13 mouse cellular contexts compared by ENCODE assay signal in the genomic region with DNA sequence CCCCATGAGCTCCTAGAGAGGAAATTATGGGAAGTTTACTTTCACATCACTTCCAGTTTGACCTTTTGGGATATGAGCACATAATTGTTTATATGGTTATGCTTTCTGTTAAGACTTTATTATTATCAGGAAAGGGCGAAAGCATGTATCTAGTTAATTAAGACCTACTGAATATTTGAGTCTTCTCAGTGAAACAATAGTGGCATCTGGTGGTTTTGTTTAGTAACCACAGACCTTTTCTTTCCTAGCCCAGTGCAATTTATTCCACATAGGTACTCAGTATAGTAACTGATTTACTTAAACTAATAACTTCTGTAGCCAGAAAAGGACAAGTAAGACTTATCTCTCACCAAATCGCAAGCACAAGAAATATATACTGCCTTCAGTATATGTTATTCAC. TPM values are rescaled to one million over a fixed set of nuclear protein-coding genes. Genes with fewer than 3 reads are reported as not detected.
DNase-seq lines count a peak whose midpoint lies in the region; ATAC-seq and TF ChIP-seq lines count a peak whose summit lies in the region.
"Had no signal": no experiment of that assay in that cellular context is flagged by ENCODE, and none has a peak within 500 bp of the region (broad histone marks: within the 10 kb centered on the region; RNA-seq: fewer than 3 reads in every experiment).

No protein-coding gene starts in this region.

- H3K4me1 ChIP-seq in heart, adult 2 months (ENCODE audit: control insufficient read depth, insufficient read depth, low read length) = no peaks in the 10 kb centered on the region
- no peaks in the 10 kb centered on the region for H3K4me1 ChIP-seq in lung, embryonic 14.5 days (ENCODE audit: insufficient read depth)
- H3K4me1 ChIP-seq in lung, adult 2 months (ENCODE audit: control insufficient read depth, insufficient read depth, low read length) = no peaks in the 10 kb centered on the region
- 0 out of 2 replicates have a peak, but pooled peaks cover 4% of the 10 kb centered on the region for H3K4me1 ChIP-seq in forebrain, embryonic 15.5 days
- H3K4me1 ChIP-seq: forebrain, embryonic 10.5 days; liver, embryonic 13.5 days; midbrain, embryonic 12.5 days had no signal

- H3K4me3 ChIP-seq in heart, adult 2 months = no peak overlapping the region
- H3K4me3 ChIP-seq in lung, embryonic 14.5 days (ENCODE audit: low read depth, low read length) = no peak overlapping the region
- H3K4me3 ChIP-seq in lung, adult 2 months (replicated peaks; ENCODE audit: extremely low read depth, low read depth, low read length) = no peak overlapping the region
- H3K4me3 ChIP-seq in forebrain, embryonic 15.5 days = no peak overlapping the region
- H3K4me3 ChIP-seq: forebrain, embryonic 10.5 days; liver, embryonic 13.5 days; midbrain, embryonic 12.5 days had no signal

- H3K36me3 ChIP-seq in heart, adult 2 months (ENCODE audit: control insufficient read depth, insufficient read depth, low read length) = no peaks in the 10 kb centered on the region
- no peaks in the 10 kb centered on the region for H3K36me3 ChIP-seq in lung, embryonic 14.5 days (ENCODE audit: insufficient read depth)
- no peaks in the 10 kb centered on the region for H3K36me3 ChIP-seq in forebrain, embryonic 15.5 days
- H3K36me3 ChIP-seq: forebrain, embryonic 10.5 days; liver, embryonic 13.5 days; midbrain, embryonic 12.5 days had no signal

- no peaks in the 10 kb centered on the region for H3K79me2 ChIP-seq in heart, adult 2 months (replicated peaks; ENCODE audit: control insufficient read depth, insufficient read depth, low read length)

- TF ChIP-seq CTCF in heart, adult 2 months (IDR thresholded peaks at IDR 0.05) = peak; percentile 62
- 0 out of 2 replicates have a peak, but pooled peaks have one; percentile 34 for TF ChIP-seq CTCF in lung, embryonic 14.5 days (IDR thresholded peaks at IDR 0.05; ENCODE audit: low read depth)
- TF ChIP-seq CTCF in lung, adult 2 months (IDR thresholded peaks at IDR 0.05; ENCODE audit: insufficient read depth, low read length) = no peak

- no peak for DNase-seq in heart, adult 2 months
- DNase-seq in heart, postnatal 36 days = no peak
- DNase-seq in lung, embryonic 14.5 days = peak; percentile 43
- DNase-seq in lung, adult 2 months = no peak
- no peak for DNase-seq in ovary, adult 18-20 months (ENCODE audit: low spot score)
- DNase-seq: heart, postnatal 14 days; liver, embryonic 13.5 days; spleen, adult 18-20 months had no signal

- no peak overlapping the region for H3K4me2 ChIP-seq in lung, embryonic 14.5 days
- H3K4me2 ChIP-seq in forebrain, embryonic 15.5 days (replicated peaks) = no peak overlapping the region
- H3K4me2 ChIP-seq: liver, embryonic 13.5 days; midbrain, embryonic 12.5 days had no signal

- TF ChIP-seq EP300 in heart, adult 2 months (IDR thresholded peaks at IDR 0.05; ENCODE audit: insufficient read depth, low read depth, low read length) = no peak

- no peak for TF ChIP-seq POLR2A in heart, adult 2 months (IDR thresholded peaks at IDR 0.05; ENCODE audit: insufficient read depth, low read depth, low read length)
- TF ChIP-seq POLR2A in lung, adult 2 months (IDR thresholded peaks at IDR 0.05; ENCODE audit: borderline replicate concordance, extremely low read depth, low read depth, low read length) = no peak

- H3K9me3 ChIP-seq in lung, embryonic 14.5 days (ENCODE audit: low read depth, low read length) = no peaks in the 10 kb centered on the region
- no peaks in the 10 kb centered on the region for H3K9me3 ChIP-seq in forebrain, embryonic 15.5 days
- H3K9me3 ChIP-seq: forebrain, embryonic 10.5 days; liver, embryonic 13.5 days; midbrain, embryonic 12.5 days had no signal

- 65% methylated on average over 2 of the region's 2 CpGs for WGBS in heart, adult 2 months
- 77% methylated on average over 2 of the region's 2 CpGs for WGBS in lung, embryonic 14.5 days
- 58% methylated on average over 2 of the region's 2 CpGs for WGBS in lung, adult 2 months
- WGBS in forebrain, embryonic 15.5 days = 78% methylated on average over 2 of the region's 2 CpGs

- intact Hi-C loops in heart, adult 2 months (cut with DNase I) = loop anchor here (2.0 kb wide), 1 partner anchor 94 kb away; no protein-coding TSS in a partner anchor
- intact Hi-C loops in heart, postnatal 36 days (cut with DNase I) = loop anchor here (5.0 kb wide), 1 partner anchor 94 kb away; no protein-coding TSS in a partner anchor

- no peak overlapping the region for H3K9ac ChIP-seq in heart, adult 2 months (ENCODE audit: low read depth, low read length)
- no peak overlapping the region for H3K9ac ChIP-seq in lung, embryonic 14.5 days
- H3K9ac ChIP-seq in forebrain, embryonic 15.5 days (replicated peaks) = no peak overlapping the region
- H3K9ac ChIP-seq: liver, embryonic 13.5 days; midbrain, embryonic 12.5 days had no signal

- no peaks in the 10 kb centered on the region for H3K27me3 ChIP-seq in heart, adult 2 months (ENCODE audit: control insufficient read depth, insufficient read depth, low read length)
- no peaks in the 10 kb centered on the region for H3K27me3 ChIP-seq in lung, embryonic 14.5 days (ENCODE audit: insufficient read depth, low read length)
- no peaks in the 10 kb centered on the region for H3K27me3 ChIP-seq in forebrain, embryonic 15.5 days
- H3K27me3 ChIP-seq: liver, embryonic 13.5 days; midbrain, embryonic 12.5 days had no signal

- H3K27ac ChIP-seq in heart, adult 2 months = no peak overlapping the region
- no peak overlapping the region for H3K27ac ChIP-seq in lung, embryonic 14.5 days (ENCODE audit: low read depth)
- H3K27ac ChIP-seq in forebrain, embryonic 15.5 days (replicated peaks) = no peak overlapping the region
- H3K27ac ChIP-seq: forebrain, embryonic 10.5 days; liver, embryonic 13.5 days; midbrain, embryonic 12.5 days had no signal

- ATAC-seq in lung, embryonic 14.5 days (ENCODE audit: insufficient read depth) = no peak
- ATAC-seq in CD4-positive, CD25-positive, alpha-beta regulatory T cell, adult 4 months = peak; percentile 43
- 0 out of 2 replicates have a peak, but pooled peaks have one; percentile 44 for ATAC-seq in megakaryocyte progenitor cell, adult 5-6 weeks (replicated peaks; ENCODE audit: poor library complexity)
- no peak for ATAC-seq in forebrain, embryonic 15.5 days (replicated peaks)

RNA-seq across cellular contexts. Expression of a gene that starts 29.8 kb away (rescaled TPM):
- total RNA-seq in heart, adult 2 months (2021) = 10 to 100 TPM; 46.9 to 49.8 TPM
- polyA plus RNA-seq in heart, adult 2 months (2012; rRNA removed) = 24.2 and 42.5 TPM in 2 replicates
- 10 to 100 TPM; 50.0 to 53.1 TPM for total RNA-seq in heart, postnatal 36 days (2021)
- 0.33 and 0.84 TPM in 2 replicates for polyA plus RNA-seq in lung, embryonic 14.5 days (2014; fragmentation: Nextera tagmentation; extraction: Ambion mirVana)
- 0.79 and 0.89 TPM in 2 replicates for polyA plus RNA-seq in lung, adult 2 months (2012; rRNA removed)
- polyA plus RNA-seq in CD4-positive, CD25-positive, alpha-beta regulatory T cell, adult 4 months (2017; shearing (Covaris generic)) = under 1 TPM; 0.11 to 0.27 TPM
- total RNA-seq in megakaryocyte progenitor cell, adult 5-6 weeks (2015) = 0.30 and 0.54 TPM in 2 replicates
- total RNA-seq in megakaryocyte progenitor cell, adult 5-6 weeks (2017) = 0.17 and 0.30 TPM in 2 replicates
- polyA plus RNA-seq in forebrain, embryonic 15.5 days (2015; fragmentation: Nextera tagmentation; extraction: Ambion mirVana) = 2.4 and 3.0 TPM in 2 replicates

Comparison
In these comparisons a context has a peak if more than half of its experiments do, and no peak if none do; other contexts are left out.
1. ATAC-seq: peak in CD4-positive, CD25-positive, alpha-beta regulatory T cell, adult 4 months (single experiment) and megakaryocyte progenitor cell, adult 5-6 weeks (single experiment); none in lung, embryonic 14.5 days (single experiment) and forebrain, embryonic 15.5 days (single experiment).